Mouse (Mus musculus) lung, adult 2 months (tissue): Measurements from ENCODE around the gene Kbtbd13. TPM values are rescaled to one million over a fixed set of nuclear protein-coding genes. Genes with fewer than 3 reads are reported as not detected.
A peak's percentile ranks its signal among the peaks of the same experiment; 100 is the strongest.
"Not testable (repeated sequence)": the region's sequence is repeated elsewhere in the genome, so short reads cannot be mapped to it uniquely, and the experiment has no call there.

ENCODE experiments used
- DNase-seq: peaks from one replicate; pipeline ENCODE4 v3.0.0; 2022
- H3K4me1 ChIP-seq: fragments of 200-500 bp; 2 replicates; pipeline ENCODE4 v1.6.1; 2011; ENCODE audit warnings: low read length; ENCODE audit not compliant: control insufficient read depth, insufficient read depth
- H3K4me3 ChIP-seq: fragments of 200-500 bp; replicated peaks from 2 replicates; pipeline ENCODE3; 2011; ENCODE audit warnings: low read depth, mild to moderate bottlenecking, control low read depth, low read length; ENCODE audit errors: extremely low read depth
- CTCF ChIP-seq: fragments of 200-500 bp; IDR thresholded peaks from 2 replicates; pipeline ENCODE4 v1.5.1; 2011; ENCODE audit warnings: mild to moderate bottlenecking, low read length, control low read depth; ENCODE audit not compliant: insufficient read depth
- POLR2A ChIP-seq: fragments of 200-500 bp; IDR thresholded peaks from 2 replicates; pipeline ENCODE4 v1.6.1; 2011; ENCODE audit warnings: low read depth, mild to moderate bottlenecking, control low read depth, low read length, borderline replicate concordance; ENCODE audit errors: extremely low read depth
- WGBS: fragments of 180-500 bp; shearing (Covaris S2); methylation state at CpG from one replicate; pipeline ENCODE4 v1.1.7; 2018; 5-methylcytosine and 5-hydroxymethylcytosine counted together
- polyA plus RNA-seq: library from polyadenylated mRNA; depleted of rRNA; stranded (reverse); fragments of >200 nt; gene quantifications from 2 replicates; pipeline ENCODE4 v1.2.3, GENCODE M21; 2012; rRNA removed

Kbtbd13 gene
- polyA plus RNA-seq, 1 experiment, result 2.0 TPM

- no peak for DNase-seq
- Histone ChIP-seq H3K4me1 (no peaks in the 10 kb centered on the region), H3K4me3 (no peak overlapping the region)
- WGBS, result 81% methylated on average over 1 of the region's 1 CpGs
- TF ChIP-seq POLR2A, result no peak
- TF ChIP-seq CTCF, result no peak
These were observed 32.4 kb downstream of the Kbtbd13 start for GRCm38 (mm10) chr9:65358956-65359480.

- H3K4me1 ChIP-seq, result no peaks in the 10 kb centered on the region
- no peak overlapping the region for H3K4me3 ChIP-seq
- WGBS, result 91% methylated on average over 2 of the region's 2 CpGs
- no peak for DNase-seq
- TF ChIP-seq CTCF, result no peak
- TF ChIP-seq POLR2A, result no peak
These were observed 34.5 kb downstream of the Kbtbd13 start for GRCm38 (mm10) chr9:65356971-65357370.

GRCm38 (mm10) chr9:65356561-65356960 is 34.9 kb downstream of the Kbtbd13 start:
- Histone ChIP-seq H3K4me3 (no peak overlapping the region), H3K4me1 (no peaks in the 10 kb centered on the region)
- TF ChIP-seq POLR2A (no peak), CTCF (no peak)
- 88% methylated on average over 7 of the region's 7 CpGs for WGBS
- DNase-seq, result no peak

- TF ChIP-seq CTCF, result no peak
- no peak for TF ChIP-seq POLR2A
- 85% methylated on average over 5 of the region's 5 CpGs for WGBS
- H3K4me1 ChIP-seq, result peaks cover 2% of the 10 kb centered on the region
- no peak for DNase-seq
- no peak overlapping the region for H3K4me3 ChIP-seq
These were observed 38.2 kb downstream of the Kbtbd13 start for GRCm38 (mm10) chr9:65353251-65353650.

- TF ChIP-seq CTCF (no peak), POLR2A (no peak)
- Histone ChIP-seq H3K4me3 (peak overlapping the region; percentile 74), H3K4me1 (peaks cover 10% of the 10 kb centered on the region)
- no peak for DNase-seq
- WGBS, result 25% methylated on average over 8 of the region's 8 CpGs
These were observed 44.2 kb downstream of the Kbtbd13 start for GRCm38 (mm10) chr9:65347112-65347850.

GRCm38 (mm10) chr9:65346476-65347111 is 44.9 kb downstream of the Kbtbd13 start:
- no peak for TF ChIP-seq CTCF
- TF ChIP-seq POLR2A, result no peak
- H3K4me3 ChIP-seq, result peak overlapping the region; percentile 74
- WGBS, result under 1% methylated on average over 72 of the region's 77 CpGs
- H3K4me1 ChIP-seq, result peaks cover 10% of the 10 kb centered on the region
- peak; percentile 54 for DNase-seq

GRCm38 (mm10) chr9:65345854-65346475 is 45.5 kb downstream of the Kbtbd13 start, which contains the start of gene Pdcd7:
Pdcd7 (plus strand) TSS chr9:65346104.
- no peak for TF ChIP-seq CTCF
- peak; percentile 85; the same call in 1 of the 2 replicates for TF ChIP-seq POLR2A
- Histone ChIP-seq H3K4me3 (peak within 1 kb of the TSS; percentile 74), H3K4me1 (peaks cover 10% of the 10 kb centered on the region)
- WGBS, result under 1% methylated on average over 45 of the region's 59 CpGs
- DNase-seq, result peak; percentile 94

GRCm38 (mm10) chr9:65345439-65345838 is 46.0 kb downstream of the Kbtbd13 start:
- 66% methylated on average over 11 of the region's 11 CpGs for WGBS
- Histone ChIP-seq H3K4me1 (peaks cover 10% of the 10 kb centered on the region), H3K4me3 (peak overlapping the region; percentile 74)
- DNase-seq, result not testable (repeated sequence)

GRCm38 (mm10) chr9:65340414-65340813 is 51.0 kb downstream of the Kbtbd13 start:
- DNase-seq, result no peak
- Histone ChIP-seq H3K4me1 (no peaks in the 10 kb centered on the region), H3K4me3 (no peak overlapping the region)
- WGBS, result 85% methylated on average over 2 of the region's 2 CpGs
- TF ChIP-seq POLR2A (no peak), CTCF (no peak)

- DNase-seq, result no peak
- Histone ChIP-seq H3K4me1 (no peaks in the 10 kb centered on the region), H3K4me3 (no peak overlapping the region)
- 85% methylated on average over 4 of the region's 4 CpGs for WGBS
- TF ChIP-seq POLR2A, result no peak
- no peak for TF ChIP-seq CTCF
These were observed 52.3 kb downstream of the Kbtbd13 start for GRCm38 (mm10) chr9:65339146-65339545.

Other genes with a start within 250 kb of the Kbtbd13 start
- gene Parp16, start 196.3 kb downstream of the Kbtbd13 start, polyA plus RNA-seq, result 8.4 and 9.3 TPM in 2 replicates
- 1.2 and 6.1 TPM in 2 replicates for gene Cilp, start 126.5 kb downstream of the Kbtbd13 start, polyA plus RNA-seq
- gene Clpx, start 97.4 kb downstream of the Kbtbd13 start, polyA plus RNA-seq, result 8.7 and 10.5 TPM in 2 replicates
- 10.9 and 12.1 TPM in 2 replicates for gene Pdcd7, start 45.5 kb downstream of the Kbtbd13 start, polyA plus RNA-seq
- gene Ubap1l, start 30.6 kb downstream of the Kbtbd13 start, polyA plus RNA-seq, result 0.37 and 0.58 TPM in 2 replicates
- 74.0 and 81.4 TPM in 2 replicates for gene Rasl12, start 6.9 kb upstream of the Kbtbd13 start, polyA plus RNA-seq
- gene Slc51b, start 31.3 kb upstream of the Kbtbd13 start, polyA plus RNA-seq, result not detected in 2 replicates
- 5.0 and 7.5 TPM in 2 replicates for gene Mtfmt, start 44.1 kb upstream of the Kbtbd13 start, polyA plus RNA-seq
- gene Spg21, start 69.3 kb upstream of the Kbtbd13 start, polyA plus RNA-seq, result 21.9 and 27.8 TPM in 2 replicates
- 0.17 and 0.59 TPM in 2 replicates for gene Ankdd1a, start 128.5 kb upstream of the Kbtbd13 start, polyA plus RNA-seq
- gene Plekho2, start 188.4 kb upstream of the Kbtbd13 start, polyA plus RNA-seq, result 31.6 and 36.7 TPM in 2 replicates
- 0.36 and 1.0 TPM in 2 replicates for gene Pif1, start 195.5 kb upstream of the Kbtbd13 start, polyA plus RNA-seq
- 16.0 and 18.4 TPM in 2 replicates for gene Rbpms2, start 238.0 kb upstream of the Kbtbd13 start, polyA plus RNA-seq